ENCODE assay signal across 8 mouse cellular contexts in the genomic region with DNA sequence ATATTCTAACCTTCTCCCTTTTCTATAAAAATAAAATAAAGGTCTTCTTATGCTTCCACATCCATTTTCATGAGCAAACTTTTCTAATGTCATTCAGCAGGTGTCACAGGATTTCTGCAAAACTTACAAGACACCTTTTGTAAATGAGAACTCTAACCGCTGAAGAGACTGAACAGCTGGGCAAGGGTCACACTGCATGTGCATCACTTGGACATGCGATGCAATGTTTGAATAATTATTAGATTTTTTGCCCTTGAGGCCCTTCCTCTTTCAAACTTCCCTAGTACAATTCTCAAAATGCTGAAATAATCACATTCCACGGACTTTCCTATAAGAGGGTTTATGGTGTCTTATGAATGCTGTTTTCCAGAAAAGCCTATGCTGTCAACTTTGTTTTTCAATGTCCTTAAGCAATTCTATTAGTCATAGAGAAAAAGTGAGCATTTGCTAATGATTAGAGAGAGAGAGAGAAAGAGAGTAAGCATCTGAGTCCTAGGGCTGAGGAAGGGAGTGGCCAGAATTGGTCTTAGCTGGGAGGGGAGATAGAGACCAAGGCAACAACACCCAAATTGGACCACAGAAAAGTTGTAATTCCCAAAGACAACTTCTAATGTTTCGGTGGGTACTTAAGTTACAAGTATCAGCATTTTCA. TPM values are rescaled to one million over a fixed set of nuclear protein-coding genes. Genes with fewer than 3 reads are reported as not detected.
DNase-seq lines count a peak whose midpoint lies in the region; ATAC-seq and TF ChIP-seq lines count a peak whose summit lies in the region.

No protein-coding gene starts in this region.

- peak overlapping the region; percentile 83 for H3K4me3 ChIP-seq in cerebellum, adult 2 months (replicated peaks; ENCODE audit: insufficient read depth, low read depth, low read length)
- H3K4me3 ChIP-seq in hindbrain, embryonic 11.5 days (ENCODE audit: low read depth, low read length): peak overlapping the region; percentile 77; the same call in 1 of the 2 replicates
- peak overlapping the region; percentile 90 for H3K4me3 ChIP-seq in liver, embryonic 13.5 days (replicated peaks)

- no peak overlapping the region for H3K9ac ChIP-seq in hindbrain, embryonic 11.5 days (ENCODE audit: low read depth, low read length)
- peak overlapping the region; percentile 93 for H3K9ac ChIP-seq in liver, embryonic 13.5 days

- H3K27me3 ChIP-seq in cerebellum, adult 2 months (ENCODE audit: control insufficient read depth, insufficient read depth, low read length): no peaks in the 10 kb centered on the region
- no peaks in the 10 kb centered on the region for H3K27me3 ChIP-seq in hindbrain, embryonic 11.5 days (ENCODE audit: control insufficient read depth, insufficient read depth, low read length)
- H3K27me3 ChIP-seq in liver, embryonic 13.5 days: no peaks in the 10 kb centered on the region

- no peak for TF ChIP-seq POLR2A in cerebellum, adult 2 months (IDR thresholded peaks at IDR 0.05; ENCODE audit: borderline replicate concordance, insufficient read depth, low read length)

- WGBS in cerebellum, adult 2 months: 63% methylated on average over 4 of the region's 4 CpGs
- WGBS in hindbrain, embryonic 11.5 days: 75% methylated on average over 4 of the region's 4 CpGs
- WGBS in liver, embryonic 13.5 days (ENCODE audit: insufficient replicate concordance): 60% methylated on average over 4 of the region's 4 CpGs

- intact Hi-C loops in left cerebral cortex, postnatal 14 days (cut with DNase I): no loop called here

- no peak overlapping the region for H3K27ac ChIP-seq in cerebellum, adult 2 months (ENCODE audit: insufficient read depth, low read length)
- H3K27ac ChIP-seq in hindbrain, embryonic 11.5 days (ENCODE audit: low read depth, low read length): no peak overlapping the region
- H3K27ac ChIP-seq in liver, embryonic 13.5 days: peak overlapping the region; percentile 94

- peak overlapping the region; percentile 70 for H3K4me2 ChIP-seq in hindbrain, embryonic 11.5 days (replicated peaks; ENCODE audit: low read depth, low read length)
- peak overlapping the region; percentile 87 for H3K4me2 ChIP-seq in liver, embryonic 13.5 days

- no peak for ATAC-seq in hindbrain, embryonic 11.5 days (ENCODE audit: low FRiP score)
- peak; percentile 40; the same call in 1 of the 2 replicates for ATAC-seq in liver, embryonic 13.5 days (ENCODE audit: low read depth)

- DNase-seq in cerebellum, adult 2 months: no peak
- no peak for DNase-seq in cerebellum, postnatal 36 days
- DNase-seq in MEL-GATA-1-ER (ENCODE audit: extremely low read depth, low read depth): peak; percentile 19
- no peak for DNase-seq in hindbrain, embryonic 11.5 days (ENCODE audit: low spot score)
- no peak for DNase-seq in liver, embryonic 13.5 days
- no peak for DNase-seq in left cerebral cortex, postnatal 14 days (ENCODE audit: low spot score in 2 of 2)
- DNase-seq in thymus, postnatal 4 days: no peak
- no peak for DNase-seq in thymus, adult 18-20 months

- no peak for TF ChIP-seq CTCF in cerebellum, adult 2 months (IDR thresholded peaks at IDR 0.05; ENCODE audit: borderline replicate concordance, insufficient read depth, low read depth, low read length)

- peaks cover 2% of the 10 kb centered on the region; the same call in 1 of the 2 replicates for H3K4me1 ChIP-seq in cerebellum, adult 2 months (ENCODE audit: control insufficient read depth, insufficient read depth, low read length)
- no peaks in the 10 kb centered on the region for H3K4me1 ChIP-seq in hindbrain, embryonic 11.5 days (replicated peaks; ENCODE audit: control insufficient read depth, insufficient read depth, low read length)
- peaks cover 49% of the 10 kb centered on the region for H3K4me1 ChIP-seq in liver, embryonic 13.5 days (replicated peaks)

- no peaks in the 10 kb centered on the region for H3K36me3 ChIP-seq in hindbrain, embryonic 11.5 days (ENCODE audit: control insufficient read depth, insufficient read depth, low read length)
- H3K36me3 ChIP-seq in liver, embryonic 13.5 days: no peaks in the 10 kb centered on the region

- no peaks in the 10 kb centered on the region for H3K9me3 ChIP-seq in hindbrain, embryonic 11.5 days (ENCODE audit: control insufficient read depth, low read length)
- H3K9me3 ChIP-seq in liver, embryonic 13.5 days (replicated peaks): no peaks in the 10 kb centered on the region

RNA-seq across cellular contexts. Expression of a gene that starts 1.3 kb away (rescaled TPM):
- polyA plus RNA-seq in cerebellum, adult 2 months (2012; rRNA removed): 38.0 and 39.7 TPM in 2 replicates
- polyA plus RNA-seq in hindbrain, embryonic 11.5 days (2014; fragmentation: Nextera tagmentation; extraction: Ambion mirVana): 7.5 and 11.3 TPM in 2 replicates
- 7.6 and 8.8 TPM in 2 replicates for polyA plus RNA-seq in liver, embryonic 13.5 days (2015; fragmentation: Nextera tagmentation; extraction: Ambion mirVana)
- total RNA-seq in left cerebral cortex, postnatal 14 days (2021): 10 to 100 TPM; 68.5 to 70.1 TPM

RNA-seq across cellular contexts. Expression of a gene that starts 53.2 kb away (rescaled TPM):
- polyA plus RNA-seq in cerebellum, adult 2 months (2012; rRNA removed): 1.9 and 3.5 TPM in 2 replicates
- polyA plus RNA-seq in hindbrain, embryonic 11.5 days (2014; fragmentation: Nextera tagmentation; extraction: Ambion mirVana): 21.9 and 24.4 TPM in 2 replicates
- polyA plus RNA-seq in liver, embryonic 13.5 days (2015; fragmentation: Nextera tagmentation; extraction: Ambion mirVana): 2.7 and 2.9 TPM in 2 replicates
- total RNA-seq in left cerebral cortex, postnatal 14 days (2021): 10 to 100 TPM; 73.2 to 85.4 TPM
